Mouse (Mus musculus): ENCODE results near the gene Aadacl3.

Gene Aadacl3

DNA sequence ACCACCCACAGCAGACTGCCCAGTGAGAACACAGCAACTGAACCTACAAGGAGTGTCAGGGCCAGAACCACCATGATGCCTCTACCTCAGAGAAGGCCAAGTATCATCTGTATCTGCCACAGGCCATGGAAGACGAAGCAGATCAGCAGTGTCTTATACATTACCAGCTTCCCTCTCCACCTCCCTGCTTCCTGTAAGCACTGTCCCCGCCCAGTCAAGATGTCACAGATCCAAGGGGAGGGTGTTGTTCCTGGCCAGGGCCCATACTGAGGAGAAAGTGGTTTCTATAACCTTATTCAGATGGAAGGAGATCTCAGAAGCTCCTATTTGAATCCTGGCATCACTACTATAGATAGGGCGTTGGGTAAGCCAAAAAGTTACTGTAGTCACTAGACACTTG is at the start of gene Aadacl3:
TSS of gene Aadacl3 (minus strand) at position 101 of the 400 bp plus-strand sequence.
- Histone ChIP-seq H3K4me1 (replicated peaks; ENCODE audit: low read depth, low read length) (peaks cover 7% of the 10 kb centered on the region), H3K36me3 (ENCODE audit: insufficient read depth, low read length) (no peaks in the 10 kb centered on the region), H3K9me3 (ENCODE audit: low read length) (no peaks in the 10 kb centered on the region), H3K4me3 (replicated peaks; ENCODE audit: low read length) (no peak within 1 kb of the TSS), H3K27me3 (ENCODE audit: insufficient read depth, low read length) (no peaks in the 10 kb centered on the region)
- TF ChIP-seq CTCF (conservative IDR thresholded peaks at IDR 0.05; ENCODE audit: low read length), result no peak
- TF ChIP-seq POU5F1 (IDR thresholded peaks at IDR 0.05; ENCODE audit: borderline replicate concordance, low read length), result no peak
- TF ChIP-seq NANOG (IDR thresholded peaks at IDR 0.05; ENCODE audit: borderline replicate concordance, low read length), result no peak

DNA sequence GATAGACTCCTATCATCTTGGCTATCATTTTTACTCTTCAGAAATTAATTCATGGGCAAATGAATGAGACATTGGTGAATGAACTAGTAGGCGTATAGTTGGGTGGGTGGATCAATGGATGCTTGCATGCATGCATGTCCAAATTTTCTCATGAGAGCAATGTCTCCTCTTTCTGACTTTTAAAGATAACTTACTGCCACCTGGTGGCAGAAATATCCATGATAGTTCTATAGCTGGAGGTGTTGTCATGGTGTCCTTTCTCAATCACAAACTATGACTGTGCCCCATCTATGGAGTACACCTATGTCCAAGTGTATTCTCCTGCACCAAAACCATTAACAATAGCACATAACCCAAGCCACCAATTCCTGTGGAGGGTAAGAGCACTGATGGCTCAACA is 43.0 kb upstream of the Aadacl3 start:
- no peak; the same call in none of the 2 replicates for TF ChIP-seq CTCF (conservative IDR thresholded peaks at IDR 0.05; ENCODE audit: low read length)
- no peak for TF ChIP-seq NANOG (IDR thresholded peaks at IDR 0.05; ENCODE audit: borderline replicate concordance, low read length)
- no peak for TF ChIP-seq POU5F1 (IDR thresholded peaks at IDR 0.05; ENCODE audit: borderline replicate concordance, low read length)
- Histone ChIP-seq H3K27me3 (ENCODE audit: insufficient read depth, low read length) (no peaks in the 10 kb centered on the region), H3K9me3 (ENCODE audit: low read length) (peaks cover 12% of the 10 kb centered on the region), H3K4me3 (replicated peaks; ENCODE audit: low read length) (no peak overlapping the region), H3K36me3 (ENCODE audit: insufficient read depth, low read length) (no peaks in the 10 kb centered on the region), H3K4me1 (replicated peaks; ENCODE audit: low read depth, low read length) (no peaks in the 10 kb centered on the region)

DNA sequence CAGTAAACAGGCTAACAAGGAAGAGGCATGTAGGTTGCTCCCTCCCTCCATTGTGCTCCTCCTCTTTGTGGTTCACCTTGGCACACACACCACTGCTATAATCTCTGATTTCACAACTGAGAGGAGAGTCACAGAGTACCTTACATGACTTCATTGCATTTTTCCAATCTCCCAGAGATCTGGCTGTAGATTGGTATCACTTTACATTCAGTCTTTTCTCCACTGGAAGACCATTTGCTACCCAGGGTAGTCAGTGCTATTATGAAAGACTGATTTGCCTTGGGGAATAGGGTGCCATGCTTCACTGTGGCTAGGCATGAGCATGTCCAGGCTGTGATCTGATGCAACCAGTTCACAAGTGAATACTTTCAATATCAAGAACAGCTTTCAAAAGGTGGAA is 29.8 kb upstream of the Aadacl3 start:
- Histone ChIP-seq H3K9me3 (ENCODE audit: low read length) (no peaks in the 10 kb centered on the region), H3K36me3 (ENCODE audit: insufficient read depth, low read length) (no peaks in the 10 kb centered on the region), H3K27me3 (ENCODE audit: insufficient read depth, low read length) (no peaks in the 10 kb centered on the region), H3K4me1 (replicated peaks; ENCODE audit: low read depth, low read length) (no peaks in the 10 kb centered on the region), H3K4me3 (replicated peaks; ENCODE audit: low read length) (no peak overlapping the region)
- TF ChIP-seq POU5F1 (IDR thresholded peaks at IDR 0.05; ENCODE audit: borderline replicate concordance, low read length), result no peak
- TF ChIP-seq NANOG (IDR thresholded peaks at IDR 0.05; ENCODE audit: borderline replicate concordance, low read length), result no peak
- no peak for TF ChIP-seq CTCF (conservative IDR thresholded peaks at IDR 0.05; ENCODE audit: low read length)

DNA sequence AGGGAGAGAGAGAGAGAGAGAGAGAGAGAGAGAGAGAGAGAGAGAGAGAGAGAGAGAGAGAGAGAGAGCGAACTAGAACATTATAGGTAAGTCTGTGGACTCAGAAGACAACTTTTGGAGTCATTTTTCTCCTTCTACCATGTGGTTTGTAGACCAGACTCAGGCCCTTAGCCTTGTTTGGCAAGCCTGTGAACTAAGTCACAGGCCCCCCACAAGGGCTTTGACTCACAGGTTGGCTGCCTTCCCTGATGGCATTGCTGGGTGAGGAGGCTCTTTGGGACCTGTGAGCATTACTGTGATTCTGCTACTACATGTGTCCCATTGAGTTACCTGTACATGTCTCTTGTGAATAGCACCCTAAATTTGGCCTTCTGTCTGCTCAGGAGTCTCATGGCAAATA is 4.5 kb upstream of the Aadacl3 start:
- no peak for TF ChIP-seq CTCF (conservative IDR thresholded peaks at IDR 0.05; ENCODE audit: low read length)
- TF ChIP-seq NANOG (IDR thresholded peaks at IDR 0.05; ENCODE audit: borderline replicate concordance, low read length), result no peak
- TF ChIP-seq POU5F1 (IDR thresholded peaks at IDR 0.05; ENCODE audit: borderline replicate concordance, low read length), result no peak
- Histone ChIP-seq H3K4me3 (replicated peaks; ENCODE audit: low read length) (no peak overlapping the region), H3K4me1 (replicated peaks; ENCODE audit: low read depth, low read length) (0 out of 2 replicates have a peak, but pooled peaks cover 3% of the 10 kb centered on the region), H3K27me3 (ENCODE audit: insufficient read depth, low read length) (no peaks in the 10 kb centered on the region), H3K9me3 (ENCODE audit: low read length) (no peaks in the 10 kb centered on the region), H3K36me3 (ENCODE audit: insufficient read depth, low read length) (no peaks in the 10 kb centered on the region)

DNA sequence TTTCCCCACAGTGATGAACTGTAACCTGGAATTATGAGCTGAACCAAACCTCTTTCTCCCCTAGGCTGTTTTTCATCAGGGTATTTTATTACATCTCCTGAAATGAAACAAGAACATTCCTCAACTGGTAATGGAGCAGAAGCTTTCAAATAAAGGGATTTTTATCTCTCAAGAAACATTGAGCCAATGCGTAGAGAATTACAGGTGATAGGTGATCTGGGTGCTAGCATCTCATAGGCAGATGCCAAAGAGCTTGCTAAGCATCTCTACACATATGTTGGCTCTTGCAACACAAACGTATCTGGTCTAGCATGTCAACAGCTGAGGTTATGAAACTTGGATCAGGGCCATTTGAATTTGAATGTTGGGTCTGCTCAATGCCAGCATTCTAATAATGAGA is 1.6 kb upstream of the Aadacl3 start:
- TF ChIP-seq CTCF (conservative IDR thresholded peaks at IDR 0.05; ENCODE audit: low read length) (no peak), POU5F1 (IDR thresholded peaks at IDR 0.05; ENCODE audit: borderline replicate concordance, low read length) (no peak), NANOG (IDR thresholded peaks at IDR 0.05; ENCODE audit: borderline replicate concordance, low read length) (no peak)
- Histone ChIP-seq H3K9me3 (ENCODE audit: low read length) (no peaks in the 10 kb centered on the region), H3K4me3 (replicated peaks; ENCODE audit: low read length) (no peak overlapping the region), H3K4me1 (replicated peaks; ENCODE audit: low read depth, low read length) (peaks cover 7% of the 10 kb centered on the region), H3K27me3 (ENCODE audit: insufficient read depth, low read length) (no peaks in the 10 kb centered on the region), H3K36me3 (ENCODE audit: insufficient read depth, low read length) (no peaks in the 10 kb centered on the region)

DNA sequence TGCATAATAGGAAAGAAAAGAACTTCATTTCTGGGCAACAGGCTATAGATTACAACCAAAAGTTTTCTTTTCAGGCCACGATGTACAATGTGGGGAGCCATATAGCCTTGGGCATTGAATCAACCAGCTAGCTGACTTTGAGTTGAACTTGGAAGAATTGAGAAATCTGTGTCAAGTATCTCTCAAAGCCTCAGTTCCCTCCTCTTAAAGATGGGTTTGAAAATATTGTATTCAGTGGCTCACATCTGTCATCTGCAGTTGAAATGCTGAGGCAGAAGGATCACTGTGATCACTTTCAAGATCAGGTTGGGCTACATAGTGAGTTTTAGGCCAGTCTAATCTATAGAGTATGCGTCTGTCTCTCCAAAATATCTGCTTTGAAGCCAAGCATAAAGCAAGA is 10.3 kb downstream of the Aadacl3 start, which contains the start of gene Gm9944:
TSS of gene Gm9944 (minus strand) at position 101 of the 400 bp plus-strand sequence.
- TF ChIP-seq POU5F1 (IDR thresholded peaks at IDR 0.05; ENCODE audit: borderline replicate concordance, low read length) (no peak), CTCF (conservative IDR thresholded peaks at IDR 0.05; ENCODE audit: low read length) (no peak), NANOG (IDR thresholded peaks at IDR 0.05; ENCODE audit: borderline replicate concordance, low read length) (no peak)
- Histone ChIP-seq H3K4me1 (replicated peaks; ENCODE audit: low read depth, low read length) (no peaks in the 10 kb centered on the region), H3K4me3 (replicated peaks; ENCODE audit: low read length) (no peak within 1 kb of the TSS), H3K27me3 (ENCODE audit: insufficient read depth, low read length) (no peaks in the 10 kb centered on the region), H3K9me3 (ENCODE audit: low read length) (no peaks in the 10 kb centered on the region), H3K36me3 (ENCODE audit: insufficient read depth, low read length) (no peaks in the 10 kb centered on the region)

DNA sequence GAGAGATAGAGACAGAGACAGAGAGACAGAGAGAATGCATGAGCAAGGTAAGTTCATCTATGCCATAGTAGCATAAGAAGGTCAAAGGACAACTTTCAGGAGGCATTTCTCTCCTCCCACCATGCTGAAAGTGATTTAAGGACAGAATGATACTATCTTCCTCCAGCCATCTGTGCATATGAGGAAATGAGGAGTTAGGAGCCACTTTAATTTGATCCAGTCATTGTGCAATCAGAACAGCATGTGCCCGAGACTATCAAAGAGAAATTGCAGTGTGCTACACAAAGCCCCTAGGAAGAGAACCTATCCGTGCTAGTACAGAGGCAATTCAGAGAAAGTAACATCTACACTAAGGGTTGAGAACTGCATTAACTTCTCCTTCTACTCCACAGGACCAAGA is 15.0 kb downstream of the Aadacl3 start:
- Histone ChIP-seq H3K4me1 (replicated peaks; ENCODE audit: low read depth, low read length) (no peaks in the 10 kb centered on the region), H3K27me3 (ENCODE audit: insufficient read depth, low read length) (no peaks in the 10 kb centered on the region), H3K4me3 (replicated peaks; ENCODE audit: low read length) (no peak overlapping the region), H3K9me3 (ENCODE audit: low read length) (no peaks in the 10 kb centered on the region), H3K36me3 (ENCODE audit: insufficient read depth, low read length) (no peaks in the 10 kb centered on the region)
- TF ChIP-seq POU5F1 (IDR thresholded peaks at IDR 0.05; ENCODE audit: borderline replicate concordance, low read length) (no peak), NANOG (IDR thresholded peaks at IDR 0.05; ENCODE audit: borderline replicate concordance, low read length) (no peak), CTCF (conservative IDR thresholded peaks at IDR 0.05; ENCODE audit: low read length) (no peak)

DNA sequence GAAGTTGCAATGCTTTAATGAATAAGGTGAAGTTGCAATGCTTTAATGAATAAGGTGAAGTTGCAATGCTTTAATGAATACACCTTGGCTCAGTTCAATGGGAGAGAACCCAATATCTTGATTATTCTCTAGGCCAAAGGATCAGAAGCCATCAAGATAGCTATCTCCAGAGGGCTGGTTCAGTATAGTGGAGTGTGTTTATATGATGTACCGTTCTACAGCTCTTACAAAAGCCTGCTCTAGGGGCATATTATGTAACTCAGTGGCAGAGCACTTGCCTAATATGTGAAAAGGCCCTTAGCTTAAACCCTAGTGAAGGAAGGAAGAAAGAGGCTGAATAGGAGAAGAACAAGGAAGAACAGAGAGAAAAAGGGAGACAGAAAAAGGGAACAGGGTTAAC is 22.0 kb downstream of the Aadacl3 start:
- Histone ChIP-seq H3K9me3 (ENCODE audit: low read length) (no peaks in the 10 kb centered on the region), H3K27me3 (ENCODE audit: insufficient read depth, low read length) (no peaks in the 10 kb centered on the region), H3K4me3 (replicated peaks; ENCODE audit: low read length) (no peak overlapping the region), H3K4me1 (replicated peaks; ENCODE audit: low read depth, low read length) (no peaks in the 10 kb centered on the region), H3K36me3 (ENCODE audit: insufficient read depth, low read length) (no peaks in the 10 kb centered on the region)
- TF ChIP-seq NANOG (IDR thresholded peaks at IDR 0.05; ENCODE audit: borderline replicate concordance, low read length) (no peak), POU5F1 (IDR thresholded peaks at IDR 0.05; ENCODE audit: borderline replicate concordance, low read length) (no peak), CTCF (conservative IDR thresholded peaks at IDR 0.05; ENCODE audit: low read length) (no peak)

DNA sequence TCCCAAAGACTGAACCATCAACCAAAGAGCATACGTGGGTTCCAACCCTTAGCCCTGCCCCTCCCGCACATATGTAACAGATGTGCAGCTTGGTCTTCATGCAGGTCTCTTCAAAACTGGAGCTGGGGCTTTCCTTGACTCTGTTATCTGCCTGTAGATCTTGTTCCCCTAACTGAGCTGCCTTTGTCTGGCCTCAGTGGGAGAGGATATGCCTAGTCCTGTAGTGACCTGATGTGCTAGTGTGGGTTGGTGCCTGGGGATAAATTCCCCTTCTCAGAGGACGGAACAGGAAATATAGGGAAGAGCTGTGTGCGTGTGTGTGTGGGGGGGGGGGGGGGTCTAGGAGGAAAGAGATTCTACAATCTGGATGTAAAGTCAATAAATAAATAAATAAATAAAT is 22.5 kb downstream of the Aadacl3 start:
- Histone ChIP-seq H3K4me3 (replicated peaks; ENCODE audit: low read length) (no peak overlapping the region), H3K36me3 (ENCODE audit: insufficient read depth, low read length) (no peaks in the 10 kb centered on the region), H3K9me3 (ENCODE audit: low read length) (no peaks in the 10 kb centered on the region), H3K27me3 (ENCODE audit: insufficient read depth, low read length) (no peaks in the 10 kb centered on the region), H3K4me1 (replicated peaks; ENCODE audit: low read depth, low read length) (no peaks in the 10 kb centered on the region)
- TF ChIP-seq POU5F1 (IDR thresholded peaks at IDR 0.05; ENCODE audit: borderline replicate concordance, low read length), result no peak
- no peak for TF ChIP-seq CTCF (conservative IDR thresholded peaks at IDR 0.05; ENCODE audit: low read length)
- no peak for TF ChIP-seq NANOG (IDR thresholded peaks at IDR 0.05; ENCODE audit: borderline replicate concordance, low read length)

All from E14TG2a.4 (cell line).